Mouse (Mus musculus): ENCODE measurements around the gene 1700025G04Rik.

Gene 1700025G04Rik

GRCm38 (mm10) chr1:151820457-151820856, 269.5 kb downstream of the 1700025G04Rik start:
- TF ChIP-seq GATA4 (IDR thresholded peaks at IDR 0.05; ENCODE audit: insufficient replicate concordance, low read length), result no peak

GRCm38 (mm10) chr1:151819190-151819589, 270.7 kb downstream of the 1700025G04Rik start:
- TF ChIP-seq GATA4 (IDR thresholded peaks at IDR 0.05; ENCODE audit: insufficient replicate concordance, low read length), result no peak

- TF ChIP-seq GATA4 (IDR thresholded peaks at IDR 0.05; ENCODE audit: insufficient replicate concordance, low read length), result no peak
These were observed 273.9 kb downstream of the 1700025G04Rik start for GRCm38 (mm10) chr1:151816051-151816450.

- no peak for TF ChIP-seq GATA4 (IDR thresholded peaks at IDR 0.05; ENCODE audit: insufficient replicate concordance, low read length)
These were observed 277.8 kb downstream of the 1700025G04Rik start for GRCm38 (mm10) chr1:151812004-151812712.

- no peak for TF ChIP-seq GATA4 (IDR thresholded peaks at IDR 0.05; ENCODE audit: insufficient replicate concordance, low read length)
These were observed 278.5 kb downstream of the 1700025G04Rik start for GRCm38 (mm10) chr1:151811456-151811855.

- TF ChIP-seq GATA4 (IDR thresholded peaks at IDR 0.05; ENCODE audit: insufficient replicate concordance, low read length), result no peak
These were observed 279.1 kb downstream of the 1700025G04Rik start for GRCm38 (mm10) chr1:151810628-151811421.

- TF ChIP-seq GATA4 (IDR thresholded peaks at IDR 0.05; ENCODE audit: insufficient replicate concordance, low read length), result no peak
These were observed 282.6 kb downstream of the 1700025G04Rik start for GRCm38 (mm10) chr1:151807286-151807685.

Measured in liver, adult (tissue).